Mouse (Mus musculus): ENCODE measurements around the gene Dnm2.

GRCm38 (mm10) chr9:21509772-21510688 lies 85.3 kb downstream of the Dnm2 start, which contains the start of gene Tmed1:
- no peak for TF ChIP-seq CTCF (IDR thresholded peaks at IDR 0.05; ENCODE audit: low read depth, low read length)
- peak; percentile 92 for TF ChIP-seq POLR2A (IDR thresholded peaks at IDR 0.05; ENCODE audit: insufficient read depth, low read length)
